Mouse (Mus musculus) liver, embryonic 14 days (tissue): ENCODE measurements around the gene Actr8. TPM values are rescaled to one million over a fixed set of nuclear protein-coding genes. Genes with fewer than 3 reads are reported as not detected.

Experiments
- polyA plus RNA-seq: library from polyadenylated mRNA; depleted of rRNA; stranded (reverse); fragments of >200 nt; gene quantifications from 2 replicates; pipeline ENCODE4 v1.2.3, GENCODE M21; 2012; rRNA removed

Gene Actr8
- 11.9 and 12.8 TPM in 2 replicates for polyA plus RNA-seq

GRCm38 (mm10) chr14:29978254-29979204 is at the start of gene Actr8:
Gene Actr8, plus strand, starts transcription at chr14:29978337.

GRCm38 (mm10) chr14:29968075-29968821 is 9.9 kb upstream of the Actr8 start, which contains the start of gene Selenok:
Gene Selenok, plus strand, starts transcription at chr14:29968308.

GRCm38 (mm10) chr14:30008733-30009575 is 30.8 kb downstream of the Actr8 start, which contains the start of the genes Il17rb and Chdh:
Gene Il17rb, minus strand, starts transcription at chr14:30008896.
Gene Chdh, plus strand, starts transcription at chr14:30009023.

Other genes starting within 250 kb of the Actr8 start
- gene Selenok, start 10.0 kb upstream of the Actr8 start, polyA plus RNA-seq, result 60.5 and 65.1 TPM in 2 replicates
- 0.87 and 1.2 TPM in 2 replicates for gene Il17rb, start 30.6 kb downstream of the Actr8 start, polyA plus RNA-seq
- gene Chdh, start 30.7 kb downstream of the Actr8 start, polyA plus RNA-seq, result 1.9 and 2.3 TPM in 2 replicates